Comparison of ENCODE assay signal across 9 mouse cellular contexts in genomic region chr7:84029120-84029771, GRCm38 (mm10). TPM values are rescaled to one million over a fixed set of nuclear protein-coding genes. Genes with fewer than 3 reads are reported as not detected.
DNase-seq lines count a peak whose midpoint lies in the region; ATAC-seq lines count a peak whose summit lies in the region.
"Had no signal": no experiment of that assay in that cellular context is flagged by ENCODE, and none has a peak within 500 bp of the region (broad histone marks: within the 10 kb centered on the region; RNA-seq: fewer than 3 reads in every experiment).

No protein-coding gene starts in this region.

- peak; percentile 44; the same call in 1 of the 2 replicates for ATAC-seq in kidney, embryonic 16.5 days (ENCODE audit: low FRiP score, low TSS enrichment)
- ATAC-seq in embryonic facial prominence, embryonic 15.5 days (ENCODE audit: insufficient number of reproducible peaks, low FRiP score, low TSS enrichment, low read depth): peak; percentile 59; the same call in 1 of the 2 replicates

- H3K9me3 ChIP-seq in kidney, embryonic 16.5 days (ENCODE audit: low read length): no peaks in the 10 kb centered on the region
- H3K9me3 ChIP-seq in embryonic facial prominence, embryonic 15.5 days (replicated peaks): no peaks in the 10 kb centered on the region

- peaks cover 9% of the 10 kb centered on the region; the same call in 1 of the 2 replicates for H3K4me1 ChIP-seq in kidney, embryonic 16.5 days (ENCODE audit: insufficient read depth, low read length)
- peaks cover 11% of the 10 kb centered on the region; the same call in 1 of the 2 replicates for H3K4me1 ChIP-seq in embryonic facial prominence, embryonic 15.5 days

- H3K9ac ChIP-seq in kidney, embryonic 16.5 days (replicated peaks; ENCODE audit: low read length): no peak overlapping the region
- no peak overlapping the region for H3K9ac ChIP-seq in embryonic facial prominence, embryonic 15.5 days

- no peak overlapping the region for H3K4me2 ChIP-seq in kidney, embryonic 16.5 days (replicated peaks; ENCODE audit: low read depth, low read length)
- H3K4me2 ChIP-seq in embryonic facial prominence, embryonic 15.5 days (replicated peaks): no peak overlapping the region

- 33% methylated on average over 3 of the region's 3 CpGs for WGBS in kidney, embryonic 16.5 days
- 40% methylated on average over 3 of the region's 3 CpGs for WGBS in embryonic facial prominence, embryonic 15.5 days

- H3K4me3 ChIP-seq in kidney, embryonic 16.5 days (ENCODE audit: low read length): no peak overlapping the region
- no peak overlapping the region for H3K4me3 ChIP-seq in embryonic facial prominence, embryonic 15.5 days (replicated peaks)

- intact Hi-C loops in gastrocnemius, postnatal 14 days (cut with DNase I; ENCODE audit: low total_unique reads): no loop called here

- H3K27me3 ChIP-seq in kidney, embryonic 16.5 days (ENCODE audit: insufficient read depth, low read length): no peaks in the 10 kb centered on the region
- no peaks in the 10 kb centered on the region for H3K27me3 ChIP-seq in embryonic facial prominence, embryonic 15.5 days

- DNase-seq in kidney, postnatal 25 days: no peak
- DNase-seq in urinary bladder, postnatal 25 days (ENCODE audit: low spot score): peak; percentile 12
- DNase-seq in urinary bladder, adult 2 months (ENCODE audit: low spot score): no peak
- peak; percentile 62 for DNase-seq in telencephalon, adult 2 months (ENCODE audit: low read depth, low spot score)
- DNase-seq in liver: no peak
- no peak for DNase-seq in gastrocnemius, postnatal 14 days
- DNase-seq: thymus, postnatal 14 days had no signal

- H3K27ac ChIP-seq in kidney, embryonic 16.5 days (ENCODE audit: low read length): no peak overlapping the region
- no peak overlapping the region for H3K27ac ChIP-seq in embryonic facial prominence, embryonic 15.5 days (replicated peaks)

- no peaks in the 10 kb centered on the region for H3K36me3 ChIP-seq in kidney, embryonic 16.5 days (ENCODE audit: insufficient read depth, low read length)
- no peaks in the 10 kb centered on the region for H3K36me3 ChIP-seq in embryonic facial prominence, embryonic 15.5 days

RNA-seq across cellular contexts. Expression of gene Cemip, which starts 57.1 kb away (rescaled TPM):
- polyA plus RNA-seq in kidney, embryonic 16.5 days (2015; fragmentation: Nextera tagmentation; extraction: Ambion mirVana): 0.26 and 0.42 TPM in 2 replicates
- polyA plus RNA-seq in urinary bladder, adult 2 months (2012; rRNA removed): 0.37 and 0.77 TPM in 2 replicates
- 0.56 and 0.80 TPM in 2 replicates for polyA plus RNA-seq in embryonic facial prominence, embryonic 15.5 days (2015; fragmentation: Nextera tagmentation; extraction: Ambion mirVana)
- under 1 TPM; 0.11 to 0.18 TPM for total RNA-seq in gastrocnemius, postnatal 14 days (2021)

Comparison
In these comparisons a context has a peak if more than half of its experiments do, and no peak if none do; other contexts are left out.
1. DNase-seq: peak in urinary bladder, postnatal 25 days (single experiment) and telencephalon, adult 2 months (single experiment); none in kidney, postnatal 25 days (0 of 2), urinary bladder, adult 2 months (single experiment), liver (single experiment) and gastrocnemius, postnatal 14 days (single experiment).